Mouse (Mus musculus) C2C12 (cell line): ENCODE measurements around the gene Gpr156. TPM values are rescaled to one million over a fixed set of nuclear protein-coding genes. Genes with fewer than 3 reads are reported as not detected.

Experiments
- H3K27me3 ChIP-seq: one replicate; pipeline ENCODE4 v1.6.1; 2011; ENCODE audit not compliant: control insufficient read depth, insufficient read depth, insufficient read length
- H3K36me3 ChIP-seq: one replicate; pipeline ENCODE4 v1.6.1; 2011; ENCODE audit not compliant: control insufficient read depth, insufficient read depth
- H3K4me3 ChIP-seq: one replicate; pipeline ENCODE4 v1.5.1; 2011; ENCODE audit warnings: mild to moderate bottlenecking, control low read depth; ENCODE audit not compliant: poor library complexity, insufficient read depth, severe bottlenecking
- H3K79me2 ChIP-seq: one replicate; pipeline ENCODE4 v1.6.1; 2011; ENCODE audit not compliant: control insufficient read depth, insufficient read depth
- H3K79me3 ChIP-seq: one replicate; pipeline ENCODE4 v1.6.1; 2011; ENCODE audit warnings: low read depth, control low read depth
- H3ac ChIP-seq: one replicate; pipeline ENCODE3; 2011; ENCODE audit warnings: low read depth; ENCODE audit not compliant: control insufficient read depth, insufficient read length
- CEBPB ChIP-seq: IDR thresholded peaks from one replicate; pipeline ENCODE4 v1.6.1; 2011; ENCODE audit warnings: low read depth, mild to moderate bottlenecking, control low read depth, moderate library complexity
- CTCF ChIP-seq: IDR thresholded peaks from one replicate; pipeline ENCODE4 v1.5.1; 2011; ENCODE audit not compliant: control insufficient read depth, insufficient read depth, insufficient read length
- FOSL1 ChIP-seq: IDR thresholded peaks from one replicate; pipeline ENCODE4 v1.8.0; 2011; ENCODE audit warnings: mild to moderate bottlenecking, low read length; ENCODE audit not compliant: poor library complexity, insufficient read depth, severe bottlenecking
- MAX ChIP-seq: IDR thresholded peaks from one replicate; pipeline ENCODE4 v1.6.1; 2011; ENCODE audit warnings: mild to moderate bottlenecking, control low read depth
- MYOD1 ChIP-seq: IDR thresholded peaks from one replicate; pipeline ENCODE4 v1.6.1; 2011; ENCODE audit warnings: low read depth; ENCODE audit not compliant: control insufficient read depth, insufficient read length
- MYOG ChIP-seq: IDR thresholded peaks from one replicate; pipeline ENCODE4 v1.6.1; 2011; ENCODE audit not compliant: control insufficient read depth, insufficient read length; ENCODE audit errors: extremely low read depth
- USF1 ChIP-seq: IDR thresholded peaks from one replicate; pipeline ENCODE4 v1.6.1; 2011; ENCODE audit warnings: low read depth, mild to moderate bottlenecking, control low read depth, moderate library complexity
- polyA plus RNA-seq: library from polyadenylated mRNA; unstranded; fragments of >200 nt; fragmentation: generic; extraction: Trizol; gene quantifications from one replicate; pipeline ENCODE4 v1.2.1, GENCODE M21; 2012; ENCODE audit warnings: missing spikeins

The Gpr156 gene
- polyA plus RNA-seq, 1 experiment = 0.02 TPM

DNA sequence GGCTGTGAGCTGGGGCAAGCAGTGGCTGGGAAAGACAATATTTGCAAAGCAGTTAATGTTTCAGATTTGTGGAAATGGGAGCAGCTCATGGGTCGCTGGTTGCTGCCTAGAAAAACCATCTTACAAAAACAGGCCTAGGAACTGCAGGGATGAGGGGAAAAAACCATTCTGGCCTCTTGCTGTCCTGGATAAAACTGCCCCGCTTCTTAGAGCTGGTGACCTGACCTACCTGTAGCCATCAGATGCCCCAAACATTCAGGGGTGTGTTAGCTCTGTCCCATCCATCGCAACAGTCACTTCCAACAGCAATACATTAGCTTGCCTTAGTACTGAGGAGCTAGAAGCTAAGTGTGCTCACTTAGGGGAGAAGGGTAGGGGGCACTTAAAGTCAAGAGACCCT lies 27.3 kb upstream of the Gpr156 start:
- Histone ChIP-seq H3K36me3 (peaks cover 3% of the 10 kb centered on the region), H3K4me3 (no peak overlapping the region), H3ac (no peak overlapping the region), H3K27me3 (no peaks in the 10 kb centered on the region), H3K79me3 (no peaks in the 10 kb centered on the region), H3K79me2 (peaks cover 4% of the 10 kb centered on the region)
- TF ChIP-seq MAX = no peak
- TF ChIP-seq CEBPB = no peak
- TF ChIP-seq FOSL1 = no peak
- TF ChIP-seq MYOG = no peak
- no peak for TF ChIP-seq USF1
- no peak for TF ChIP-seq MYOD1
- TF ChIP-seq CTCF = no peak

DNA sequence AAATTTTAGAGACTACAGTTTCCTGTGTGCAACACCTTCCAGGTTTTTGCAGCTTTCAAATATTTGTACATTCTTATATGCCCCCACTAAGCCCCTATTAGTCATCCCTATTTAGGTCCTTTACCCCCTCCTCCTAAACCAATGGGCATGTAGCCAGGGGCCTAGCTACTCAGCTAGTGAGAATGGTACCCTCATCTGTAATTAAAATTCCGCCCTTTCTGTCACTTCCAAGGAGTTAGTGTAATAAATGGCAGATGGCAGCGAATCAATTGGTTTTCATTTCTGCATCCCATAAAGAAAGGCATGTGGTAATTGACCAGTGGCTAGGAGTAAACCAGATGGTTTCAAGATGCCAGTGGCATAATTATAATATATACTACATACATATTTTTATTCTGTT lies 23.6 kb upstream of the Gpr156 start:
- H3ac ChIP-seq = no peak overlapping the region

DNA sequence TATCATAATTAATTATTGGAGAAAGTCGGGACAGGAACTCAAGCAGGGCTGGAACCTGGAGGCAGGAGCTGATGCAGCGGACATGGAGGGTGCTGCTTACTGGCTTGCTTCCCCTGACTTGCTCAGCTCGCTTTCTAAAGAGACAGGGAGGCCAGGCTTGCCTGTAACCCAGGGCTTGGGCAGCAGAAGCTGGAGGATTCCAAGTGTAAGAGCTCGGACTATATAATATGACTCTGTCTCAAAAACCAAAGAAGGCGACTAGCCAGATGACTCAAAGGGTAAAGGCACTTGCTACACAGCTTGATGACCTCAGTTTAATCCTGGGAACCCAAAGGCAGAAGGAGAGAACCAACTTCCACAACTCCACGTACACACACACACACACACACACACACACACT lies 22.9 kb upstream of the Gpr156 start:
- H3ac ChIP-seq = no peak overlapping the region
- TF ChIP-seq CEBPB (no peak), CTCF (no peak), USF1 (no peak), MYOG (no peak), FOSL1 (no peak), MAX (no peak), MYOD1 (no peak)
- no peaks in the 10 kb centered on the region for H3K36me3 ChIP-seq
- no peaks in the 10 kb centered on the region for H3K27me3 ChIP-seq
- no peaks in the 10 kb centered on the region for H3K79me2 ChIP-seq
- H3K79me3 ChIP-seq = no peaks in the 10 kb centered on the region
- no peak overlapping the region for H3K4me3 ChIP-seq

More for the DNA sequence above, 23.6 kb upstream of the Gpr156 start:
- Histone ChIP-seq H3K79me2 (no peaks in the 10 kb centered on the region), H3K27me3 (no peaks in the 10 kb centered on the region), H3K79me3 (no peaks in the 10 kb centered on the region), H3K36me3 (no peaks in the 10 kb centered on the region), H3K4me3 (no peak overlapping the region)
- TF ChIP-seq CEBPB (no peak), FOSL1 (no peak), MYOG (no peak), MAX (no peak), CTCF (no peak), USF1 (no peak)

DNA sequence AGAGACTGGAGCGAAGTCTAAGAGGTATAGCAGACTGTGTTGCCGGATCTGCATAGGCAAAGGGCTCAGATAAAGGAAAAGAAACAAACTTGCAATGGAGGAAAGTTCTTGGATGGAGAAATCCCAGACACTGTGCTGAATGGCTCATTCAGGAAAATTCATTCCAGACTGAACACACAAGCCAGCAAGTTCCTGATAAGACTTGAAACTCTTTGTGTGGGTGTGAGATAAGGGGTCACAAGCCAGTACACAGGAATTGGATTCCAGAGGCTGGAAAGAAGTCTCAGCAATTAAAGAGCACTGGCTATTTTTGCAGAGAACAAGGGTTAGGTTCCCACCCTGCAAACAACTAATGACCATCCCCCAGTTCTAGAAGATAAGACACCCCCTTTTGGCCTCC lies 22.4 kb upstream of the Gpr156 start:
- Histone ChIP-seq H3ac (no peak overlapping the region), H3K79me3 (no peaks in the 10 kb centered on the region), H3K4me3 (no peak overlapping the region), H3K79me2 (no peaks in the 10 kb centered on the region), H3K27me3 (no peaks in the 10 kb centered on the region), H3K36me3 (no peaks in the 10 kb centered on the region)
- TF ChIP-seq MAX (no peak), FOSL1 (no peak), USF1 (no peak), MYOD1 (no peak), CEBPB (no peak), CTCF (no peak), MYOG (no peak)

DNA sequence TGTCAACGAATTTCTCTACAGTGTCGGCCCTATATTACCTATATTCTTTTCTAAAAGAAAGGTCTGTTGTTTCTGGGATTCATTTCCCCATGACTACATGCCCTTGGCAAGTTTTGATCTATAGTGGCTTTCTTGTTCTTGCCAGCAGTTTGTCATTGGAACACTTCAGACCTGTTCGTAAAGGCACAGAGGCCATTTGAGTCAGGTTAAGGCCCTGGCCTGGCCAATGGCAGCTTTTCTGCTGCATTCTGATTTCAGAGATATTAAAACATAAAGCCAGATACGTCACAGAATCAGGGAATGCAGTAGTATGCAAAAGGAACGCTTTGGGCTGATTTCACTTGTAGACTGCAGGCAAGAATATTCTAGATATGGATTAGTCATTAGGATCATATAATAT lies 17.5 kb upstream of the Gpr156 start:
- Histone ChIP-seq H3K4me3 (no peak overlapping the region), H3K79me3 (no peaks in the 10 kb centered on the region), H3K79me2 (no peaks in the 10 kb centered on the region), H3K36me3 (no peaks in the 10 kb centered on the region), H3ac (no peak overlapping the region), H3K27me3 (no peaks in the 10 kb centered on the region)
- TF ChIP-seq USF1 (no peak), MYOG (no peak), MYOD1 (no peak), CTCF (no peak), FOSL1 (no peak), CEBPB (no peak), MAX (no peak)

DNA sequence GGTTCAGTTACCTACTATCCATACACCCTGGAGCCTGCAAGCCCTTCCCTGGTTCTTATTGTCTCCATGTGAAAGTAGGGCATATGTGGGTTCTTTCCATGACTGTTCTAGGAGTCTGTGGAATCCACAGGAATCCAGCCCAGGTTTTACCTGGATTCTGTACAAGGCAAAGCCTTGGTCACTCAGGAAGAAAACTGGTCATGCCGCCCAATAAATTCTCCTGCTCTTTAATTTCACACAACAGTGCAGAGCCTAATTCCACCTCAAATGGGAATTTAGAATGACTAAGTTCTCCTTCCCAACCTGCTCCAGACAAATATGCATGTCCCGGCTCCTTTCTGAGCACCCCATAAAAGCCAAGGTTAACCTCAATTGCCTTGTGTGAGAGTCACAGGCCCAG lies 16.9 kb upstream of the Gpr156 start:
- no peak overlapping the region for H3K4me3 ChIP-seq
- no peaks in the 10 kb centered on the region for H3K36me3 ChIP-seq
- no peaks in the 10 kb centered on the region for H3K79me3 ChIP-seq
- H3K79me2 ChIP-seq = no peaks in the 10 kb centered on the region
- no peak overlapping the region for H3ac ChIP-seq
- H3K27me3 ChIP-seq = no peaks in the 10 kb centered on the region
- TF ChIP-seq FOSL1 = no peak
- no peak for TF ChIP-seq CEBPB
- no peak for TF ChIP-seq USF1
- TF ChIP-seq CTCF = no peak
- no peak for TF ChIP-seq MYOD1
- no peak for TF ChIP-seq MAX
- no peak for TF ChIP-seq MYOG
